Mouse (Mus musculus) neural tube, embryonic 11.5 days (tissue): ENCODE measurements around the gene Hoxb5. TPM values are rescaled to one million over a fixed set of nuclear protein-coding genes. Genes with fewer than 3 reads are reported as not detected.

ENCODE experiments used
- ATAC-seq: fragments of 200-750 bp; cut with Nextera tagmentation; 2 replicates; pipeline ENCODE4 v1.8.0; 2017; ENCODE audit warnings: moderate number of reproducible peaks, mild to moderate bottlenecking, moderate TSS enrichment, moderate library complexity; ENCODE audit not compliant: insufficient read depth, low FRiP score, low TSS enrichment
- DNase-seq: peaks from one replicate; pipeline ENCODE4 v3.0.0-alpha.2; 2015; ENCODE audit warnings: low spot score
- H3K27ac ChIP-seq: fragments of 300-500 bp; sonication (generic); 2 replicates; pipeline ENCODE4 v1.5.1; 2014; ENCODE audit warnings: low read depth, mild to moderate bottlenecking, low read length
- H3K27me3 ChIP-seq: fragments of 300-500 bp; sonication (generic); 2 replicates; pipeline ENCODE4 v1.6.1; 2014; ENCODE audit warnings: mild to moderate bottlenecking, low read length, mixed read lengths; ENCODE audit not compliant: control insufficient read depth, insufficient read depth
- H3K36me3 ChIP-seq: fragments of 300-500 bp; sonication (generic); 2 replicates; pipeline ENCODE4 v1.6.1; 2014; ENCODE audit warnings: mild to moderate bottlenecking, low read length, moderate library complexity, mixed read lengths; ENCODE audit not compliant: control insufficient read depth, insufficient read depth
- H3K4me1 ChIP-seq: fragments of 300-500 bp; sonication (generic); 2 replicates; pipeline ENCODE4 v1.6.1; 2014; ENCODE audit warnings: low read length, mixed read lengths; ENCODE audit not compliant: control insufficient read depth, insufficient read depth
- H3K4me2 ChIP-seq: fragments of 300-500 bp; sonication (generic); 2 replicates; pipeline ENCODE4 v1.6.1; 2014; ENCODE audit warnings: low read depth, mild to moderate bottlenecking, moderate library complexity
- H3K4me3 ChIP-seq: fragments of 300-500 bp; sonication (generic); 2 replicates; pipeline ENCODE4 v1.5.1; 2014; ENCODE audit warnings: low read depth, low read length
- H3K9ac ChIP-seq: fragments of 300-500 bp; sonication (generic); 2 replicates; pipeline ENCODE4 v1.6.1; 2014; ENCODE audit warnings: mild to moderate bottlenecking, low read length
- H3K9me3 ChIP-seq: fragments of 300-500 bp; sonication (generic); 2 replicates; pipeline ENCODE4 v1.6.1; 2016; ENCODE audit warnings: low read length; ENCODE audit not compliant: control insufficient read depth
- WGBS: fragments of 180-500 bp; shearing (Covaris S2); extraction: QIAGEN DNeasy Blood & Tissue Kit; methylation state at CpG from one replicate; pipeline ENCODE4 v1.1.7; 2014; 5-methylcytosine and 5-hydroxymethylcytosine counted together
- polyA plus RNA-seq: library from polyadenylated mRNA; unstranded; fragments of >200 nt; fragmentation: Nextera tagmentation; extraction: Ambion mirVana; gene quantifications from 2 replicates; pipeline ENCODE4 v1.2.1, GENCODE M21; 2014

The Hoxb5 gene
- polyA plus RNA-seq, 1 experiment from 2014 or later = 49.1 TPM

DNA sequence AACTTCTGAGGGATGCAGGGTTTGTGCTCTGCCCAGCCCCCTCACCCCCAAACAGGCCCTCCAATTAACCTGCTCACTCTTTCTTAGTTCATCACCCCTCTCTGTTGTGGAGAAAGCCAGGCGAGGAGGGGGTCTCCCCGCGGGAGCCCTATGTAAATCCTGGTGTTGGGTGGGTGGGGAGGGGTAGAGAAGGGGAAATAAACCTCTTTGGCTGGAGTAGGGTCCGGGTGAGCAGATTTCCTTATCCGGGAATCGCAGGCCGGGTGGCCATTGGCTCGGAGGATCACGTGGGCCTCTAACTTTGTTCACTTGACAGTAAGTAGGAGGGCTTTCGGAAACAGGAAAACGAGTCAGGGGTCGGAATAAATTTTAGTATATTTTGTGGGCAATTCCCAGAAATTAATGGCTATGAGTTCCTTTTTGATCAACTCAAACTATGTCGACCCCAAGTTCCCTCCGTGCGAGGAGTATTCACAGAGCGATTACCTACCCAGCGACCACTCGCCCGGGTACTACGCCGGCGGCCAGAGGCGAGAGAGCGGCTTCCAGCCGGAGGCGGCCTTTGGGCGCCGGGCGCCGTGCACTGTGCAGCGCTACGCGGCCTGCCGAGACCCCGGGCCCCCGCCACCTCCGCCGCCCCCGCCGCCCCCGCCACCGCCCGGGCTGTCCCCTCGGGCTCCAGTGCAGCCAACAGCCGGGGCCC lies 15.4 kb downstream of the Hoxb5 start:
- peak overlapping the region; percentile 100 for H3K4me2 ChIP-seq
- peak overlapping the region; percentile 100 for H3K9ac ChIP-seq
- peaks cover 30% of the 10 kb centered on the region for H3K4me1 ChIP-seq

DNA sequence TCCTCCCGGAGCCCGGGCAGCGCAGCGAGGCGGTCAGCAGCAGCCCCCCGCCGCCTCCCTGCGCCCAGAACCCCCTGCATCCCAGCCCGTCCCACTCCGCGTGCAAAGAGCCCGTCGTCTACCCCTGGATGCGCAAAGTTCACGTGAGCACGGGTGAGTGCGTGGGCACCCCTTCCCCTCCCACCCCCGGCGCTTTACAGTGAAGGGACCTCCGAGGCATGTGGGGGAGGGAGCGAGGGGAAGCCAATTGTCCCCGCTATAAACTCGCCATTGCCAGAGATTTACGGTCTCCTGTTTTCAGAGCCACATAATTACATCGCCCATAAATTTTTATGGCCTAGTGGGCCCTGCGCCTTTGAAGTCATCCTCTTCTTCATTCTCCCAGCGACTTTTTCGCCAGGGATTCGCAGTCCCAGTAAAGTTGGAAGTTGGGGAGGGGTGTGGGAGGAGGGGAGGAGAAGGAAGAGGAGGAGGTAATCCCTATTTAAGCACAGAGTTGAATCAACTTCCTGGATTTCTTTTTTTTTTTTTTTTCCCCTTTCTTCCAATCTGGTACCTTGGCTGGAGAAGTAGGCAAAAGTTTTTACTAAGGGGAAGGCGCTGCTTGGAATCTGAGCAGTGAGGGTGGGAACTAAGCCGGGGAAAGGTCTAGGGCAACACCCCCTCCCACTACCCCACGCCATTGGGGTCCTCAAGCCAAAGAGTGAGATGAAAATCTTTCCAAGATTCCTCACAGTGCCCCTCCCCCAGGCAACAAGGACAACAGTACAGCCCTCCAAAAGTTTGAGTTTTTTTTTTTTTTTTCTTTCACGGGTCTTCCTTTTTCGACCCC lies 16.2 kb downstream of the Hoxb5 start:
- peak; percentile 73 for ATAC-seq
- H3K4me3 ChIP-seq = peak overlapping the region; percentile 96
- H3K9me3 ChIP-seq = no peaks in the 10 kb centered on the region
- under 1% methylated on average over 26 of the region's 34 CpGs for WGBS
- peak overlapping the region; percentile 100 for H3K4me2 ChIP-seq
- no peaks in the 10 kb centered on the region for H3K27me3 ChIP-seq
- DNase-seq = peak; percentile 67
- H3K9ac ChIP-seq = peak overlapping the region; percentile 100
- H3K4me1 ChIP-seq = peaks cover 29% of the 10 kb centered on the region
- peak overlapping the region; percentile 100 for H3K27ac ChIP-seq
- H3K36me3 ChIP-seq = peaks cover 2% of the 10 kb centered on the region; the same call in 1 of the 2 replicates

More for the DNA sequence above, 15.4 kb downstream of the Hoxb5 start:
- H3K27me3 ChIP-seq = no peaks in the 10 kb centered on the region
- DNase-seq (peak; percentile 61), ATAC-seq (peak; percentile 59)
- WGBS = under 1% methylated on average over 42 of the region's 45 CpGs
- H3K27ac ChIP-seq = peak overlapping the region; percentile 100
- peaks cover 2% of the 10 kb centered on the region; the same call in 1 of the 2 replicates for H3K36me3 ChIP-seq
- H3K4me3 ChIP-seq = peak overlapping the region; percentile 96
- H3K9me3 ChIP-seq = no peaks in the 10 kb centered on the region

DNA sequence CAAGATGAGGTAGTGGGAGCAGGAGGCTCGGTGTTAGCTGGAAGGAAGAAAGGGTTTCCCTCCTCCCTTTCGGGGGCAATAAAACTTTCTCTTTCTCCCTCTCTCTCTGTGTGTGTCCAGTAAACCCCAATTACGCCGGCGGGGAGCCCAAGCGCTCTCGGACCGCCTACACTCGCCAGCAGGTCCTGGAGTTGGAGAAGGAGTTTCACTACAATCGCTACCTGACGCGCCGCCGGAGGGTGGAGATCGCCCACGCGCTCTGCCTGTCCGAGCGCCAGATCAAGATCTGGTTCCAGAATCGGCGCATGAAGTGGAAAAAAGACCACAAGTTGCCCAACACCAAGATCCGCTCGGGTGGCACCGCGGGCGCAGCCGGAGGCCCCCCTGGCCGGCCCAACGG lies 16.8 kb downstream of the Hoxb5 start:
- Histone ChIP-seq H3K4me3 (peak overlapping the region; percentile 96), H3K27ac (peak overlapping the region; percentile 100), H3K9ac (peak overlapping the region; percentile 100), H3K4me1 (peaks cover 30% of the 10 kb centered on the region), H3K27me3 (no peaks in the 10 kb centered on the region), H3K4me2 (peak overlapping the region; percentile 100), H3K36me3 (peaks cover 2% of the 10 kb centered on the region; the same call in 1 of the 2 replicates), H3K9me3 (no peaks in the 10 kb centered on the region)
- 0 out of 2 replicates have a peak, but pooled peaks have one; percentile 1 for ATAC-seq
- under 1% methylated on average over 29 of the region's 29 CpGs for WGBS
- DNase-seq = peak; percentile 64

DNA sequence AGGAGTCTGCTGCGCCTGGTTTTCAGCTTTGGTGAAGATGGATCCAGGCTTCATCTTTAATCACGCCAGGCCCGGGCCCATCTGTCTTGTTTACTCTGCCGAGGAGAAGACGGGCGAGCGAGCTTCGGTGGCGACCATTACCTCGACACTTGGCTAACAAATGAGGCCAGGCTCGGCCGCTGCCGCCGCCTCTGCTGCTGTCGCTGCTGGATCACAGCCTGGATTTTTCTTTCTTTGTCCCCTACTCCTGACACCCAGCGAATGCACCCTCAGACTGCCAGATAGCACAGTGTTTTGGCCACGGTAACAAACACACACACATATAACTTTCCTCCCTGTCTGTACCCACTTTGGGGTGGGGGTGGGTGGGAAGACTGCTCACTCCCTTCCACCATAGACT lies 17.6 kb downstream of the Hoxb5 start:
- no peaks in the 10 kb centered on the region for H3K9me3 ChIP-seq
- peaks cover 2% of the 10 kb centered on the region; the same call in 1 of the 2 replicates for H3K36me3 ChIP-seq
- H3K9ac ChIP-seq = peak overlapping the region; percentile 100
- DNase-seq = peak; percentile 66
- peak overlapping the region; percentile 100 for H3K27ac ChIP-seq
- H3K4me1 ChIP-seq = peaks cover 28% of the 10 kb centered on the region
- peak overlapping the region; percentile 100 for H3K4me2 ChIP-seq
- under 1% methylated on average over 17 of the region's 17 CpGs for WGBS
- no peaks in the 10 kb centered on the region for H3K27me3 ChIP-seq
- no peak for ATAC-seq
- peak overlapping the region; percentile 96 for H3K4me3 ChIP-seq

GRCm38 (mm10) chr11:96321846-96322245 lies 18.7 kb downstream of the Hoxb5 start:
- 4% methylated on average over 5 of the region's 5 CpGs for WGBS
- peak; percentile 51 for DNase-seq
- ATAC-seq = no peak
- no peaks in the 10 kb centered on the region for H3K27me3 ChIP-seq
- no peaks in the 10 kb centered on the region for H3K9me3 ChIP-seq
- peak overlapping the region; percentile 96 for H3K4me3 ChIP-seq
- peak overlapping the region; percentile 100 for H3K9ac ChIP-seq
- H3K4me1 ChIP-seq = peaks cover 29% of the 10 kb centered on the region
- H3K27ac ChIP-seq = peak overlapping the region; percentile 100
- H3K36me3 ChIP-seq = peaks cover 2% of the 10 kb centered on the region; the same call in 1 of the 2 replicates
- peak overlapping the region; percentile 100 for H3K4me2 ChIP-seq

DNA sequence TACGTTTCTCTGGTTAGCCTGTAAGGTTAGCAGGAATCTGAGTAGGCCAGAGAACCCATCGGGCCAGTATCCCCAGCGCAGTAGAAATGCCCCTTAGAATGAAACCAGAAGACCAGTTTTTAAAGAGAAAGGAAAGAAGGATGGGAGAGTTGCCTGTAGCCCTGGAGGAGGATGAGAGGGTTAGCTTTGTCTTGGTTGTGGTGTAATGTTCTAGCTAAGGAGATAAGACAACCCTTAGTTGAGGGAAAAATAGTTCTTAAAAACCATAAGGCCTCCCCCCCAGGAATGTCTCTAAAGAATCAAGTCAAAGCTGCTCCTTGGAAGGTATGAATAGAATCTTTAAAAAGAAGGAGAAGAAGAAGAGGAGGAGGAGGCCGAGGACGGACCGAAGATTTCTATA lies 19.6 kb downstream of the Hoxb5 start:
- peaks cover 35% of the 10 kb centered on the region for H3K4me1 ChIP-seq
- no peaks in the 10 kb centered on the region for H3K9me3 ChIP-seq
- peak overlapping the region; percentile 100 for H3K4me2 ChIP-seq
- H3K4me3 ChIP-seq = peak overlapping the region; percentile 96
- peak overlapping the region; percentile 100 for H3K9ac ChIP-seq
- 3% methylated on average over 6 of the region's 6 CpGs for WGBS
- DNase-seq (peak; percentile 65), ATAC-seq (no peak)
- peaks cover 2% of the 10 kb centered on the region; the same call in 1 of the 2 replicates for H3K36me3 ChIP-seq
- peak overlapping the region; percentile 100 for H3K27ac ChIP-seq
- no peaks in the 10 kb centered on the region for H3K27me3 ChIP-seq

- DNase-seq (no peak), ATAC-seq (no peak)
- H3K9ac ChIP-seq = peak within 1 kb of the TSS; percentile 100
- peaks cover 36% of the 10 kb centered on the region for H3K4me1 ChIP-seq
- H3K9me3 ChIP-seq = no peaks in the 10 kb centered on the region
- 3% methylated on average over 10 of the region's 10 CpGs for WGBS
- H3K27me3 ChIP-seq = no peaks in the 10 kb centered on the region
- peak within 1 kb of the TSS; percentile 100 for H3K27ac ChIP-seq
- H3K36me3 ChIP-seq = peaks cover 2% of the 10 kb centered on the region; the same call in 1 of the 2 replicates
- peak within 1 kb of the TSS; percentile 100 for H3K4me2 ChIP-seq
- H3K4me3 ChIP-seq = peak within 1 kb of the TSS; percentile 96
Measured at GRCm38 (mm10) chr11:96323154-96323553, 20.0 kb downstream of the Hoxb5 start, which contains the start of gene Hoxb3. TSS of gene Hoxb3 (plus strand) at chr11:96323326.

DNA sequence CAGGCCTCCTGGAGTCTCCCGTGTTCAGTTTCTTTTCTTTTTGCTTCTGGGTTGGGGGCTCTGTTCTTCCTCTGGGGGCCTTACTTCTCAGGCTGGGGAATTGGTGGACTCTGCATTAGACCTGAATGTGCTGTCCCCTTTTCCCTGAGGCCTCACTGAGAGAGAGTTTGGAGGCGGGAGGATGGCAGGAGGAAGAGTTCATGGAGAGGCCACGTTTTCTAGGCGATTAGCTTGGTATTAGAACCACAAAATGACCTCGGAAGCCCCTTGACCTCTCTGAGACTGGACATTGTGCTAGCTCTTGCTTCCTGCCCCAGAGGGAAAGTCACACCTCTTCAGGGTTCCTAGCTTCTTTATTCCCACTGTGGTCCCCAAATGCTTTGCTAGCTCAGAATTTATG lies 21.0 kb downstream of the Hoxb5 start:
- peaks cover 2% of the 10 kb centered on the region; the same call in 1 of the 2 replicates for H3K36me3 ChIP-seq
- peaks cover 42% of the 10 kb centered on the region for H3K4me1 ChIP-seq
- DNase-seq (peak; percentile 64), ATAC-seq (no peak)
- H3K4me3 ChIP-seq = peak overlapping the region; percentile 96
- no peaks in the 10 kb centered on the region for H3K9me3 ChIP-seq
- WGBS = 0% methylated on average over 5 of the region's 5 CpGs
- H3K9ac ChIP-seq = peak overlapping the region; percentile 100
- no peaks in the 10 kb centered on the region for H3K27me3 ChIP-seq
- peak overlapping the region; percentile 100 for H3K4me2 ChIP-seq
- H3K27ac ChIP-seq = peak overlapping the region; percentile 100
